Mouse (Mus musculus) bone marrow, adult 2 months (tissue): ENCODE results near the gene Pdk2.

Experiments
- CTCF ChIP-seq: fragments of 200-500 bp; IDR thresholded peaks from 2 replicates; pipeline ENCODE4 v1.5.1; 2011; ENCODE audit warnings: low read length, control low read depth; ENCODE audit not compliant: control insufficient read depth, insufficient read depth
- POLR2A ChIP-seq: fragments of 200-500 bp; IDR thresholded peaks from 2 replicates; pipeline ENCODE4 v1.6.1; 2011; ENCODE audit warnings: low read depth, mild to moderate bottlenecking, control low read depth, low read length, borderline replicate concordance; ENCODE audit not compliant: control insufficient read depth

- TF ChIP-seq CTCF, result no peak
- no peak for TF ChIP-seq POLR2A
These were observed 2.1 kb downstream of the Pdk2 start for GRCm38 (mm10) chr11:95038818-95039655.
